Mouse (Mus musculus): ENCODE results near the gene Bad.

Gene Bad

DNA sequence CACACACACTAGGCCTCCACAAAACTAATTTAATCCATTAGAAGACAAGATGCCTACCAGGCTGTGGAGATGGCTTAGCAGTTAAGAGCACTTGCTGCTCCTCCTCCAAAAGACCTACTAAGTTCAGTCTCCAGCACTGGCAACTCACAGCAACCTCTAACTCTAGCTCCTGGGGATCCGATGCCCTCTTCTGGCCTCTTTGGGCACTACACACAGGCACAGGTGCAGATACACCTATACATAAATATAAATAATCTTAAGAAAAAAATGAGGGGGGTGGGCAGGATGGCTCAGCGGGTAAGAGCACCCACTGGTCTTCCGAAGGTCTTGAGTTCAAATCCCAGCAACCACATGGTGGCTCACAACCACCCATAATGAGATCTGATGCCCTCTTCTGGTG, 5.4 kb upstream of the Bad start:
- no peak for DNase-seq

DNA sequence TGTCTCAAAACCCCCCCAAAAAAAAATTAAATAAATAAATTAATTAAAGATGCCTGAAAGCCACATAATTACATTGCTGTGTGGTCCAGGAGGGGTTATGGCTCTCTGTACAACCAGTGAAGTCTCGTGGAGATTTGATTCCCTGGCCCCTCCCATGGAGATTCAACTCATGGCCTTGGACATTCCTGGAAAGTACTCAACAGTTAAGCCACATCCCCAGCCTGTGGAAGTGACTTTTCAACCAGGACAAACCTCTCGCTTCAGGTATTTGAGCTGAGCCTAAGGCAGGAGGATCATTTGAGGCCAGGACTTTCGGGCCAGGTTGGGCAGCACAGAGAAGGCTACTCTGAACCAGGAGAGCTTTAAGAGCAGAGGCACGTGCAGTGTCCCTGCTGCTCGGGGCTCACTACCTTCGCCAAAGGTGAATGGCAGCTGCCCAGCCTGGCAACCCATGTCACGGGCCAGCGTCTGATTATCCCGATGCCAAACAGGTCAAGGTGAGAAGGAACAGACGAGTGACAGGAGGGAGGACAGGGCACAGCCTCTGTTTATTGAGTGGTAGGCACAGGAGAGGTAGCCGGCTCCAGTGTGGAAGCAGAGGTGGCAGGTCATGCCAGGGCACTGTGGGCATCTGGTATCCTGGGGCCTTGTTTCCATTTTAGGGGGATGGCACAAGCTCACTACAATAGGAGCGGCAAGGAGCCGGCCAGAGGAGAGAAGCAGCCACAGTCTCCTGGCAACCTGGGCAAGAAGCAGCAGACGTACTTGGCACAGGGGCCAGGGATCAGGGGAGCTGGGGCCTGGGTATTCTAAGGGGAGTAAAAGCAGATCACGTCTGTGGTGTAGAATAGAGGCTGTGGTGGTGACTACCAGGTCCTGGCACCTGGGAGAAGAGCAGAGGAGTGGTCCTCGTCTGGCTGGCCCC, 3.9 kb upstream of the Bad start:
- DNase-seq, result no peak

DNA sequence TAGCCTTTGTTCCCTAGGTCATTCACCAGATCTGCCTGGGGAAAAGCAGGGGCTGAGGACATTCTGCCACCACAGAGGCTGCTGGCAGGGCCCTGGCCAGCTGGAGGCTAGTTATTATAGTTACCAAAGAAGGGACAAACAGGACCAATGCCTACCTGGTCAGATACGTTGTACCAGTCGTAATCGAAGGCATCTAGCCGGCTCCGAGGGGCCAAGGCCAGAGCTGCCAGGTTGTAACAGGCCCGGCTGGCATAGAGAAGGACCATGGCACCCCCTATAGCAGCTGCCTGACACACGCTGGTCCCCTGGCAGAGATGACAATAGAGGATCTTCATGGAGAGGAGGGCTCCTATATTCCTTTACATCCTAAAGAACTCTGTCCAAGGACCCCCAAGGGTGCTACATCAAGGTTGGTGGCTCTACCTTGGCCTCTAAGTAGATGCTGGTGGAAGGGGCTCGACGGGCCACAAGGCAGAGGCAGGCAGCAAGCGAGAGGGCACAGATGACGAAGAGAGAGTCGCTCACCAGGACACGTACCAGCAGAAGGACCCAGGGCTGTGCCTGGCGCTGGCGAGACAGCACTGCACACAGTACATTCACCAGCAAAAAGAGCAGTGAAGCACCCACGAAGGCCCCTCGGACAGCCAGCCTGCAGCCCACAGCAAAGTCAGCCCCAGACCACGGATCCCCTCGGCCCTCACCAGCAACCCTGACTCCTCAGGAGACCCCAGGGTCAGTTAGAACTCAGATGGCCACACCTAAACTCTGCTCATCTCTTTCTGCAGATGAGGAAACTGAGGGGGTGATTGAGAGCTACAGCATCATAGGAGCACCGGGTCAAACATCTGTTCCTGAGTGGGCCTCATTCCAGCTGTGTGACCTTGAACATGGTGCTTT, 2.3 kb upstream of the Bad start:
- DNase-seq, result no peak

DNA sequence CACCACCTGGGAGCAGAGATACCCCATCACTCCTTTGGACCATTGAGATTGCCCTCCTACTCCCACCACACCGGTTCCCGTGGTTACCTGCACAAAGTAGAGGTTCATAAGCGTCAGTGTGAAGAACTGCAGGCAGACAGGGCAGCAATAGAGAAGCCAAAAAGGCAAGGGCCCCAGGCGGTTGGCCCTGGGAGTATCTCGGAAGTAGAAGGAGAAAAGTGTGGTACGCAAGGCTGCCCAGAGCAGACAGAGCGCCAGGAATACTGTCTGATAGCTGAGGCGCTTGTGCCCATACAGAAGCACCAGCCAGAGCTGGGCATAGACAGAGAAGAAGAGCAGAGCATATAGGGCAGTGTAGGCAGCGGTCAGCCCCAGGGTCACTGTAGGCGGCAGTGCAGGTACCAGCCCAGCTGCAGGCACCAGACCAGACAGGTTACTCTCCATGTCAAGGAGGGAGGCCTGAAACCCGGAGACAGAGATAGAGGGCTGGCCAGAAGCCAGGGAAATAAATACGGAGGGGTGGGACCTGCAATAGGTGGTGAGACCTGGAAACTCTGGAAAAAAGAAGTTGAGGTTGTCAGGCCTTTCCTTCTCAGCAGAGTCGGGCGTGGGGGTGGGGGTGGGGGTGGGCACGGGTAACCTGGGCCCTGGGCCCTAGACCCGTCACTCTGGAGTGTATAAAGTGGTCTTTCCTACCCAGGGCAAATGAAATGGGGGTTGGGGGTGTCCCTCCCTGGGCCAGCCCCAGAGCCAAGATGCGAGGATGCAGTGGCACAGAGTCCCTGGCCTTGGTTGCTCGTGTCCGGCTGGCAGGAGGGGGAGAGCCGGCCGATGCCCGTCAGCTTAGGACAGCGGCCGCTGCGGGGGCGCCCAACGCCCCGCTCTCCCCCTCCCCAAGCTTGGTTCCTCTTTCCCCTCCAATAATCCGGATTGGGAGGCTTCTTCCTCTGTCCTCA, 987 bp upstream of the Bad start:
- DNase-seq, result no peak

DNA sequence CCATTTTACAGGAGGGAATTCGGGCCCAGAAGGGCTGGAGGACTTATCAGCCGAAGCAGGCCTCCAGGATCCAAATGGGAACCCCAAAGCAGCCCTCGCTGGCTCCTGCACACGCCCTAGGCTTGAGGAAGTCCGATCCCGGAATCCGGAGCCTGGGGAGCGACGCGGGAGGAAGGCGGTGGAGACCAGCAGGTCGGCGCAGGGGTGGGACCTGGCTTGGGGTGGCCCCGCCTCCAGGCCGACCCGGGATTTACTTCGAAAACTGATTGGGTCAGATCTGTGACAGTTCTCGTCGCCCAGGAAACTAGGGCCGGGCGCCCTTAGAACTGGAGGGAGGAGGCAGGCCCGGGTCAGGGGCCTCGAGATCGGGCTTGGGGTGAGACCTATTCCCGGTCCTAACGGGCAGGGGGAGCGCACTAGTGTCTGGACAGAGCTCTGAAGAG, 609 bp downstream of the Bad start, which contains the start of gene Gpr137:
TSS of gene Gpr137 (minus strand) at position 232 of the 443 bp plus-strand sequence.
- peak; percentile 98 to 99 for DNase-seq

DNA sequence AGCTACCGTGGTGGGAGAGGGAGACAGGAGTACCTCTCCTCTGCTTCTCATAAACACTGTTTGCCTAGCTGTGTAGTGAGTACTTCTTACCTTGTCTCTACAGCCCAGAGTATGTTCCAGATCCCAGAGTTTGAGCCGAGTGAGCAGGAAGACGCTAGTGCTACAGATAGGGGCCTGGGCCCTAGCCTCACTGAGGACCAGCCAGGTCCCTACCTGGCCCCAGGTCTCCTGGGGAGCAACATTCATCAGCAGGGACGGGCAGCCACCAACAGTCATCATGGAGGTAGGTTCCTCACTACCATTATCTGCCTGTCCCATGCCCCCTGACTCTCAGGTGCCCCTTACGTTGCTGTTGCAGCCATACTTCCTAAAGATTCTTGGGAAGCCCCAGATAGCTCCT, 1.1 kb downstream of the Bad start:
- DNase-seq, result no peak

DNA sequence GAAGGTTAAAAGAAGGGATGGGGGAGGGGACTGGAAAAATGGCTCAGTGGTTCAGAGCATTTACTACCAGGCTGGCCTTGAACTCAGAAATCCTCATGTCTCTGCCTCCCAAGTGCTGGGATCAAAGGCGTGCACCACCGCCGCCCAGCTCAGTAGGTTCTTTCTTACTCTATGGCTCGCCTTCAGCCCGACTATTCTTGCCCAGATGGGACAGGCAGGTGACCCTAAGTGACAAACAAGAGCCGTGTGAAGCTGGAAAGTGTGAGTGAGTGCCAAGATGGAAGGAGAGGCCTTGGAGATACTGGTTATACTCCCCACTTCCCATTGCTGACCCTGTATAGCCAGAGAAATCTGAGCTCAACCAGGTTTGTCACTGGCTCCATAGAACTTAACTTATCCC, 2.0 kb downstream of the Bad start:
- DNase-seq, result no peak

DNA sequence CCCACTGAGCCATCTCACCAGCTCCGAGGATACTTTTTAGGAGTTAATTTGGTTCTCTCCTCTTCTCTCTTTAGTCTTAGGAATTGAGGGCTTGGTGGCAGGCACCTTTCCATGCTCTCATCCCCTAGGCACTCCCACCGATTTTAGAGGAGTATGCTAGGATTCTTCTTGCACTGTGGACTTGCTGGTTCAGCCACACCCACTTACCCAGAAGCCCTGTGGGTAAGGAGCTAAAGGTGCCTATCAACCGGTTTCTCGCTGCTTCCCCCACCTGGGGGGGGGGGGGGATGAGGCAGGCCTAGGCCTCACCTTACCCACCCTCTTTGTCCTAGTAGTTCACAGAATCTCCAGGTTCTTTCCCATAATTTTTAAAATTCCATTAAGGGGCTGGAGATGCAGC, 6.1 kb downstream of the Bad start:
- no peak for DNase-seq

DNA sequence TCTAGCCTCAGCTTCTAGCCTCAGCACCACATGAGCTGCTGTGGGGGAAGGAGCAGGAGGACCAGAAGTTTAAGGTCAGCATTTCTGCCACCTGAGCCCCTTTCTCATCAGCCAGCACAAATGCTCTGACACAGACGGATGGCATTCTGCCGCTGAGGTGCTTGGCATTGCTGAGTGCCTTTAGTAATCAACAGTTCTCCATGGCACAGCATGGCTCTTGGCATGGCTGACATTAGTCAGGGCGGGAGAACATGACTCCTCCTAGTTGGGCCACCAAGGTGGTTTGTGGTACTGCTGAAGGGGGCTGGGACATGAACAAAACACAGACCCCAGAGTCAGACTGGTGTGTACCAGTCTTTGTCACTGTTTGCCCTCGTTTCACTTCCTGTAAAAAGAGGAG, 6.5 kb downstream of the Bad start:
- DNase-seq, result no peak

DNA sequence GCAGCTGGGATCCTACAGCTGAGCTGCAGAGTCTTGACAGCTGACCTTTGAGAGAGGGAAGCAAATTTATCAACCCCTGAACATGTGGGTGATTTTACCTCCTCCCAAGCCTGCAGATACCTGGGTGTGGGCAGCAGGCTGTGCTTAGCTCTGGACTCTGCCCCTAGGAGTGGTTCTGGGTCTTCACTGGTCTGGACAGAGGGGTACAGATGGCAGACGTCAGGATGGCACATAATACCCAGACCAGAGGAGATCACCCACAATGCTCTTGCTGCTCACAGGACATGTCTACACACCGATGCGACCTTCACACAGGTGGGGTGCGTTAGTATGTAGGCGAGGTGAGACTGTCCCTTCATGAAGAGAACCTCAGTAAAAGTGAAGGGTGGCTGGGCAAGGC, 7.9 kb downstream of the Bad start:
- no peak for DNase-seq

DNA sequence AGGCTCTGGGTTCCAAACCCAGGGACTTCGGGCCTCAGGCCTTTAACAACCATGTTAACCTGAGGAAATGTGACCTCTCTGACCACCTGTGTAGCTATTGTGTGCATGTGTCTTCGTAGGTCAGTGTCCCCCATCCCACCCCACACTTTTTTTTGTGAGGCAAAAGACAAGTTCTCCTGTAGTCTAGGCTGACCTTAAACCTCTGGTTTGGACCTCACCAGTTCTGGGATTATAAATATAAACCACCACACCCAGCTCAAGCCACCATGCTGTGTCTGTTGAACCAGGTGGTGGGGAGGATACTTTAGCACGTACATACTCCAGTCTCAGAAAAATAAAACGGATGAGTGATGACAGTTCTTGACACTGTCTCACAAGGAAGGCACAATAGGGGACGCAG, 8.3 kb downstream of the Bad start:
- DNase-seq, result no peak

DNA sequence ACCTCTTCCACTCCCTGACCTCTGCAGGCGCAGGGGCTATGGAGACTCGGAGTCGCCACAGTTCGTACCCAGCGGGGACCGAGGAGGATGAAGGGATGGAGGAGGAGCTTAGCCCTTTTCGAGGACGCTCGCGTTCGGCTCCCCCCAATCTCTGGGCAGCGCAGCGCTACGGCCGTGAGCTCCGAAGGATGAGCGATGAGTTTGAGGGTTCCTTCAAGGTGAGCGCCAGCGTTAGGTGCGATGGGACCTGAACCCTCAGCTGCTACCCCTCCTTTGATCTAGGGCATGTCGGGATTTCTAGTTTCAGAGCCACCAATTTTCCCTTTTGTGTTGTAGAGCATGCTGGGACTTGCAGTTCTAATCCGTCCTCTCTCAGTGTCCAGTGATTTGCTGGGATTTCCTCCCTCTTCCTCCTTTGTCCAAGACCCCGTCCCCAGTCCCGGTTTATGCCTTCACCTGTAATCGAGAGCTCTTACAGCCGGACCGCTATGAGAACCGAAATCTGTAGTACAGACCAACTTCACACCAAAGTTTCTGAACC, 9.0 kb downstream of the Bad start:
- peak; percentile 47 to 48 for DNase-seq

DNA sequence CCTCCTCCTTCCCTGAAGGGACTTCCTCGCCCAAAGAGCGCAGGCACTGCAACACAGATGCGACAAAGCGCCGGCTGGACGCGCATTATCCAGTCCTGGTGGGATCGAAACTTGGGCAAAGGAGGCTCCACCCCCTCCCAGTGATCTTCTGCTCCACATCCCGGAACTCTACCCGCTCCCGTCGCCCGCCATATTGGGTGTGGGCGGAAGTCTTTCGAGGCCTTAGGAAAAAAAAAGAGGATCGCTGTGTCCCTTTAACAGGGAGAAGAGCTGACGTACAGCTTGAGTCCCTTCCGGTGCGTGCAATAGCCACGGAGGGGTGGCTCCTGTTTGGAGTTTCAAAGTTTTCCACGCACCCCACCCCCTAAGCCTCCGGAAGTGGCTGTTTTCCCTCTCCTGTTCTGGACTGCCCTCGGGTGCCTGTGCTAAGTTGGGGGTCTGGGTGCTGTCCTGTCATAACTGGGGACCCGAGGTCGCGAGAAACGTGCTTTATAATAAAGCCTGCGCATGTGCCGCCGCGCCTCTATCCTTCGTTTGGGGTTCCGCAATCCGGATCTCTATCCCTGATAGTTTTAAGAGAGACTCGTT, 9.8 kb downstream of the Bad start:
- peak; percentile 98 for DNase-seq

DNA sequence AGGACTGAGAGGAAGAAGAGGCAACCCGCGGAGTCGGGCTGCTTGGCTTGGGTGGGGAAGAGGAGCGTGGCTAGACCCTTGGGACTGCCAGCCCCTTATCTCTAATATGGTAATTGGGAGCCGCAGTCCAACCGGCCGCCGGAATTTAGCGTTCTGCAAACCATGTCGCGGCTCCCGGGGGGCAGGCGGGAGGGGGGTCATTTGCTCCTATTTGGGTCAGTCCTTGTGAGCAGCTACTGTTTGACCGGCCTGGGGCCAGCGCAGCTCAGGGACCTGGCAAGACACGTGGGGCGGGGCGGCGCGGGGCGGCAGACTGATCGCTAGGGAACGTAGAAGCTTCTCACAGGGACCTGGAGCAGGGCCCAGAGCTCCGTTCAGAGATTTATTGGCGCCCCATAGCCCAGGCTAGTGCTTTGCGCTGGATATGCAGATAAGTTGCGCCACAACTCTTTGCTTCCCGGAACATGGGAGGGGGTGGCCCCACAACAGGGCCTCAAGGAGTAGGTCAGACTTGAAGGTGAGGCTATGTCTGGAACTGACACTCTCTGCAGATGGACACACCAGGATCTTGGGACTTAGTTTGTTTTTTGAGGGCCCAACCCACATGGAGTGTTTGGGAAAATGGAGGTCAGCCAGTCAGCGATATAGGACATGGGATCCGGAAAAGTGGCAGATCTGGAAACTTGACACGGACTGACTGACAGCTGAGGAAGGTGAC, 10.5 kb downstream of the Bad start:
- DNase-seq, result peak; percentile 85 to 88

DNA sequence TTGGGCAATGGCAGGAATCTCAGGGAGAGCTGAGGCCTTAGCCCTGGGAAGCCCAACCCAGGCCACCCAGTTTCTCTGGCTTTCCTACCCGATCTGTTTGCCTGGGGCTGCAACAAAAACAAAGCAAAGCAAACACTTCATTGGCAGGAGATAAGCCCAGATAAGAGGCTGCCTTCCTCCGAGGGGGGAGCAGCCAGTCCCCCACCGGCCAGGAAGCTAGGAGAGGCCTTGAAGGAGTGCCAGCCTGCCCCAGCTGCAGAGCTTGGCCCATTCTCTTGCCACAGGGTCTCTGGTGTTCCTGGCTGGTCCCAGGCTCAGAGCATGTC, 11.0 kb downstream of the Bad start:
- peak; percentile 89 to 93 for DNase-seq

DNA sequence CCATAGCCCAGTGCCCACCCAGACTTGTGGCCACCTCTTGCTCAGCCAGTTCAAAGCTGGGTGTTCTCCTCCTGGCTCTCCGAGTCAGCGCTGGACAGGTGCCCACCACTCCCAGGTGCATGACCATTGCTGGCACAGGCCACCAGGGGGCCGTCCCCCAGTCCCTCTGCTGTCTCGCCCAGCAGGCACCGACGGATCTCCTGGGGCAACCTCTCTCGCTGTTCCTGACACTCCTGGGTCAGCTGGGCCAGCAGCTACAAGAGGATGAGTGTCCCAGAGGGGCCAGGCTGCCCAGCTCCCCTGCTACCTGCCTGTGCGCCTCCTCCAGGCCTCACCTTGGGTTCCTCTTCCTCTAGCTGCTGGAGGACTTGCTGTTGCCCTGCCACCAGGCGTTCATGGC, 12.4 kb downstream of the Bad start:
- peak; percentile 81 to 87 for DNase-seq

DNA sequence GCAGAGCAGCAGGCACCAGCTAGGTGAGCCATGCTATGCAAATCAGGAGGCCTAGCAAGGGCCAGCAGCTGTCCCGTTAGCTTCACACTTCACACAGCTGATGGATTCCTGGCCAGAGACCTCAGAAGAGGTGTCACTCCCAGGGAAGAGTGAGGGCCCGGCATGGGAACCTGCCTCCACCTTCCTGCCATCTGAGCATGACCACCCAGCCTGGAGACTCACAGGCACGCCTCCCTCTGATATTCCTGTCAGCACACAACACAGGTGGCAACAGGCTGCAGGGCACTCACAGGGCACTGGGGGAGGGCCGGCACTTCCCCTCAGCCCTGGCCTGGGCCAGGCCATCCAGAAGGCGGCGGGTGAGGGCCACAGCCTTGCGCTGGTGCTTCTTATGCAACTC, 13.8 kb downstream of the Bad start:
- no peak for DNase-seq

DNA sequence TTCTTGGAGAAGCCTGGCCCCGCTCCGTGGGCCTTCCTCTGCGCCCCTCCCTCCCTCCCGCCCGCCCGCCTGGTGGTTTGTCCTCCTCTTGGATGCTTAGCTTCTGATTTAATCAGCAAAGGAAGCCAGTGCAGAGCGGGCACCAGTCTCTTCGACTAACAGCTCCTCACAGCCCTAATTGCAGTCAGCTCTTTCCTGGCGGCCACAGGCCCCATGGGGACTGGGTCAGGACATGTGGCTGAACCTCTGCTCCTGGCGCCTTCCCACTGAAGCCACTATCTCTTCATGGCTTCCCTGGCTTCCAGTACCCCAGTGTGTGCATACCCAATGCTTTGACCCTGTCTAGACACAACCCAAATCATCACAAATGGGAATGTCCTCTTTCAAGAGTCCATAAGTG, 14.8 kb downstream of the Bad start:
- DNase-seq, result no peak

DNA sequence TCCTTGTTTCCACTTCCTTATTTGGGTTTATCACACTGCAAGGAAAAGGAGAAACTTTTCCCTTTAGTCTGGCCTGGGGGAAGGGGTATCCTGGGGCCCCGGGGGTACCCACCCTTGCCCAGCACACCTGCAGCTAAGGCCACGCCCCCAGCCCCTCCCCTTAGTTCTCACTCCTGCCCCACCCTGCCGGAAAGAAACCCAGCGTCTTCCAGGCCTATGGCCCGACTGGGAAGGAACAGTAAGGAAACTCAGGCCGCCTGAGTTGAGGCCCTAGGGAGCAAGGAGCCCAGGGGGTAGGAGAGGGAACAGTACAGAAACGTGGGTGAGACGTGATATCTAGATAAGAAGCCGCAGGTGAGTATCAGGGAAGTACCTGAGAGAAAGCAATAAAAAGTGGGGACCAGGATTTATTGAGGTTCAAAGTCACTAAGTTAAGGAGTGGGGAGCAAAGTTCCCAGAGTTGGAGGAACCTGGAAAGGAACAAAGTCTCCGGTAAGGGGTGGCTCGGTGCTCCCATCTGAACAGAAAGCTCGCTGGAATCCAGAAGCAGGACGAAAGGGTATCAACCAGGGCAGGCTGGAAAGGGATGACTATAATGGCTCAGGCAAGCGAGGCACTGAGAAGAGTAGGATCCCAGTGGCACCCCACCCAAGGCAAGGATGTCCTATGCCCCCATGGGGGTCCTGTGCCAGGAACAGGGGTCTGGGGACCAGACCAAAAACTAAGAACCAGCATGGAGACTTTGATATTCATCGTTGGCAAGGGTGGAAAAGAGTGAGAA, 27.0 kb downstream of the Bad start:
- DNase-seq, result peak; percentile 62 to 72

DNA sequence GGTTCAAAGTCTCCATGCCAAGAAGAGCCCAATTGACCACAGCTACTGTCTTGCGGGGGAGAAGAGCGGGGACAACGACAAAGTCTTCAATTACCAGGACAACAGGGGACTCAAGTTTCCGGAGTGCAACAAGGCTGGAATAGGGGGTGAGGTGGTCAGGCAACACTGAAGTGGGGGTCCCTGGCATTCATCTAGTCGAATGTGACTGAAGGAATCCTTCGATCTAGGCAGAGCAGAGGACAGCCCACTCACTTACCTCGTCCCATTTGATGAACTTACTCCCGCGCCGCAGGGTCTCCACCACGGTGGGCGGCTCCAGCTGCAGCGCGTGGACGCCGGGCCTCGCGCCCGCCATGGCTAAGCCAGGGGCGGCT, 27.6 kb downstream of the Bad start:
- no peak for DNase-seq

All from lung, adult 18-20 months (tissue).